Mouse (Mus musculus) cerebellum, adult 11-12 months (tissue): Measurements from ENCODE around the gene Utf1.

ENCODE experiments used
- DNase-seq: peaks from one replicate; pipeline ENCODE4 v3.0.0; 2022

Utf1 gene

DNA sequence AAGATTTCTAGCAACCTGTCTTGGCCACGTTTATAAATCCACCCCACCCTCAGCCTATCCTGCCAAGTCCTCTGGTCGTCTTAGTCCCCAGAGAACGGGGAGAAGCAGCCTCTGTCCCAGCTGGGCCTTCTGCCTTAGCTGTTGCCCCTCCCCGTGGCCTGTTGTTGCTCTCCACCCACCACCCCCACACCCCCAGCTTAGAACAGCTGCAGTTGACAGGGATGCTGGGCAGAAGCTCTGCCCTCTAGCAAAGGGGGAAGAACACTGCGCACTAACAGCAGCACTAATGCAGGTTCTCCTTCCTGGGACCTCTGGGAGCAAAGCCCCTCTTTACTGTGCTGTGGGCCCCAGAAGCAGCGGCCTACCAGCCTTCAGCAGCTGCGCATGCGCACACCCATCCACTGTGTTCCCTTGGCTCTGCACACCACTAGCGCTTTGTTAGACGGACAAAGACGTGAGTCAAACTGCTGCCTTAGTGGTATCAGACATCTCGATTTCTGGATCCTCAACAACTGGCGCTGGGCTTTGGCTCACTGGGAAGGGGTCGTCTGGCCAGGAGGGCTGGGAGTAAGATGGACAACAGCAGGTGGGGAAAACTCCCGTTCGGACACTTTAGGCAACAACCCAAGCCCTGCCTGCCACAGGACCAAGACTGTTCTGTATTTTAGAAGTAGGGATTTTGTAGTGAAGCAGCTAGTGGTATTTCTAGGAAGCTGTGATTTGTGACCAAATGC lies 2.9 kb upstream of the Utf1 start:
- no peak for DNase-seq

DNA sequence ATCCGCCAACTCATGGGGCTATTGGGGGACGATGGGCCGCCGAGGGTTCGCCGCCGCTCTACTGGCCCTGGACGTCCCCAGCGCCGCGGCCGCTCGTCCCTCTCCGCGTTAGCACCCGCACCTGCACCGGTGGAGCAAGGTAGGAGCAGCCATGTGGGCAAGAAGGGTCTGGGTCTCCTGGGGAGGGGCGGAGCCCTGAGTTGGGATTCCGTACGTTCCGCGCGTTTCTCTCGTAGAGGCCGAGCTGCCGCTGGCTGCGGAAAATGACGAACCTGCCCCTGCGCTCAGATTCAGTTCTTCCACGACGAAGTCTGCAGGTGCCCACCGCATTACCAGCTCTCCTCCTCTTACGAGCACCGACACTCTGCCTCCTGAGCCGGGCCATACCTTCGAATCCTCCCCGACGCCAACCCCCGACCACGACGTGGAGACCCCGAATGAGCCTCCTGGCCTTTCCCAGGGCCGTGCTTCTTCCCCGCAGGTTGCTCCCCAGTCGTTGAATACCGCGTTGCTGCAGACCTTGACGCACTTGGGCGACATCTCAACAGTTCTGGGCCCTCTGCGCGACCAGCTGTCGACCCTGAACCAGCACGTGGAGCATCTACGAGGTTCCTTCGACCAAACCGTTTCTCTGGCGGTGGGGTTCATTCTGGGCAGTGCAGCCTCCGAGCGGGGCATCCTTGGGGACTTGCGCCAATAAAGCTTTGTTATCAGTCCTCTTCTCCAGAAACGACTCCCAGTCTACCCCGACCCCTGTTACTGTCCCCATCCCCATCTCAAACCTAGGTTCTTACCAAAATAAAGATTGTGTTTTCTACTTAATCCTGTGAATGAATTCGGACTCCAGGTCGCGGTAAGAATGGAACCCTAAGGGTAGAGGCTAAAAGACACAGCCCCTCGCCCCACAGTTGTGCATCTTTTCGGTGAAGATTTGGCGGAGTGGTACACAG lies 977 bp downstream of the Utf1 start:
- DNase-seq = no peak

DNA sequence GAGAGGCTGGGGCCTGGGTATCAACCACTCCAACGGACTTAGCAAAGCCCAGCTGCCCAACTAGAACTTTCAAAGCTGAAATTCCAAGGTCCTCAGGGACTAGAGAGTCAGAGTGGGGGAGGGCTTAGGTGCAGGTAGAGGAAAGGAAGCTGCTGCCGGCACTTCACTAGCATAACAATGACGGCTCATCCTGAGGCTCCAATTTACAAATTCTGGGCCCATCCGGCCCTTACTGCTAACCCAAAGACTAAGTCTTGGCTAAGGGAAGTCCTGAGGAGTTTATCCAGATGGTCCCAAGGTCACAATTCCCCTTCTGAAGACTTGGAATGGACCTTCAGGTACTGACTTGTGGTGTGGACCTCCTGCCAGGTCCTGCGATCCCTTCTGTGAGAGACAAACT lies 1.9 kb downstream of the Utf1 start:
- DNase-seq = no peak

DNA sequence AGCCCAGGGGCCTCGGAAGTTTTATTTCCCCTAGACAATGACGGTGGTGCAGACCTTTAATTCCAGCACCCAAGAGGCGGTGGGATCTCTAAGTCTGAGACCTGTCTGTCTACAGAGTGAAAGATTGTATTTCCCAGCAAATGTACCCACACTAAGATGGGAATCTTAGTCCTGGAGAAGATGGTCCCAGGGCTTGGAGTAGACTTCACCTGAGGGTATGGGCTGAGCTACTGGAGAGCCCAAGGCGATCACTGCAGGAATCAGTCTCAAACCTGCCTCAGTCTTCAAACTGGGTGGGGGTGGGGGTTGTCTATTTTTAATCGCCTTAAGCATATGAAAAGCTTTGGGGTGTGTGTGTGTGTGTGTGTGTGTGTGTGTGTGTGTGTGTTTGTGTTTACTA lies 2.4 kb downstream of the Utf1 start:
- no peak for DNase-seq

DNA sequence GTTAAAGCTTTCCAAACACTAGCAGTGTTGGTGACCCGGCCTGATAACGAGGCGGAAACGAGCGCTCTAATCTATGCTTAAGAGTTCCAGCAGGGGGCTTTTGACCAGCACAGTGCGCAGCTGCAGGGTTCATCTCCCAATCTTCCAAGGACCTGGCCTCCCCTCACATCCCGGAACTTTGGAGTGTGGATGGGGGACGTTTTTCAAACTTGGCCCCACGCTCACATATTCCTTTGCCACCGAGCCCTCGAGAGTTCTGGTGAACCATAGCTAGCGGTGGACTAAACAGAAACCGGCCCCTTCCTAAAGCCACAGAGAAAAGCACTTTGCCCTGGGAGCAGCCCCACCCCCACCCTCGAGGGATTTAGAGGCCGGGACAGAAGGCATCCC lies 6.3 kb downstream of the Utf1 start:
- no peak for DNase-seq

DNA sequence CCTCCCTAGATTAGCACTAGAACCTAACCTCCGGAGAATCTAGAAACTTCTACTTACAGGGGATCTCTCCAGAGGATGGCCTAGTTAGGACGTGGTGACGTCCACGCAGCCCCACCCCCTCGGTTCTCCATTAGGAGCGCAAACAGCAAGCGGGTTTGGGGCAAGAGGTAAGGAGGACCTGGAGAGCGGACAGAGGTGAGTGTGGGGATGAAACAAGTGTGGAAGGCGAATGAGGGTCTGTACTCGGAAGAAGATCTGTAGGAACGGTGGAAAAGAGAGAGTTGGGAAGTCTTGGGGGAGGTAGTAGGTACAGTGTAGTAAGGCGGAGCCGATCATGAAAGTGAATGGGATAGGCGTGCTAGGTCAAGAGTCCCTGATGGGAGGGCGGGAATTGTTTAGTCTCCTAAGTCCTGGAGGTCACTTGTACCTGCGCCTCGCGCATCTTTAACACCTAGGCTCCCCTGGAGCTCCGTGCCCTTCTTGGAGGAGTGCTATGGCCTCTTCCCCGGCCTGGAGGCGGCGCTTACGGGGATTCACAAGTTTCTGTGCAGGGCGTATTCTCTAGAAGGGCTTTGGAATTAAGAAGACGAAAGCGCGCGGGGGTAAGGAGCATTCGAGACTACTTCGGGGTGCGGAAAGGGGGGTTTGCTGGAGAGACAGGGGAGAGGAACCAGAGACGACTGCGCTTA lies 6.8 kb downstream of the Utf1 start:
- DNase-seq = no peak

DNA sequence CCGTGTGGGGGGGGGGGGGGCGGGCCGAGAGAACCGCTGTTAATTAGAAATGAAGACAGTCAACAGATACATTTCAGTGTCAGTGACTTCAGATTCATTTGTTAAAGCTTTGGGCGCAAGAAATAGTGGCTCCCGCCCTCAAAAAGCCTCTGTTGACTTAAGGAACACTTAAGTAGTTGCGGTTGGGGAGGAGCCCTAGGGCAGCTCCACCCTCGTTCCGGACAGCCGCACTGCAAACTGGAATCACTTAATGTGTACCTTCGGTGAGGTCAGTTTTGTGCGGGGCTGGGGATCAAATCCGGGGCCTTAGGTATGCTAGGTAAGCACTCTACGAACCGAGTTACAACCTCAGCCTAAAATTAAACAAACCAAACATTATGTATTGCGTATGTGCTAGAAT lies 7.5 kb downstream of the Utf1 start:
- DNase-seq = no peak

DNA sequence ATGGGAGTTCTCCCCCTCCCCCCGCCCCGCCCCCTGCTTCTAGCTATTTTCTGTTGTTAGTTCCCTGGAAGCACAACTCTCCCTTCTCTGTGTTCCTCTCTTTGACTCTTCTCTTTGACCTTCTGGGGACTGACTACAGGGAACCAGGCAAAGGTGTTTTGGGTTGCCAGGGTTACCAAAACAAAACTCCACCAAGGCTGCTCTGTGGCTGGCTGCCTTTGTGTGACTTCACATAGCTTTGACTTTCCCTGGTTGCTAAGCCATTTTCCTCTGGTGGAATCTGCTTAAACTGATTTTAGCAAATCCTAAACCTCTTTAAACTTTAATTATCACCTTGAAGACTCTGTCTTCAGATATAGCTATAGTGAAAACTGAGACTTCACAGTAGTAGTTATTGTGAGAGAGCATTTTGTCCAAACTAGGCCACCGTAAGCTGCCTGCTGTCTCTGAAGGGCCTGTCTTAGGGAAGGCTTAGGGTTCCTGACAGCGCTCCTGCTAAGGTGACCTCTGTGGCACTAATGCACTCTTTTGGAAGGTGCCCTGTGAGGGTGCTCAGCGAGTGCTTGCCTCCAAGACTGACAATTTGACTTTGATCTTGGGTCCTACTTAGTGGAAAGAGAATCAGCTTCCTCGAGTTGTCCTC lies 8.5 kb downstream of the Utf1 start:
- DNase-seq = no peak

DNA sequence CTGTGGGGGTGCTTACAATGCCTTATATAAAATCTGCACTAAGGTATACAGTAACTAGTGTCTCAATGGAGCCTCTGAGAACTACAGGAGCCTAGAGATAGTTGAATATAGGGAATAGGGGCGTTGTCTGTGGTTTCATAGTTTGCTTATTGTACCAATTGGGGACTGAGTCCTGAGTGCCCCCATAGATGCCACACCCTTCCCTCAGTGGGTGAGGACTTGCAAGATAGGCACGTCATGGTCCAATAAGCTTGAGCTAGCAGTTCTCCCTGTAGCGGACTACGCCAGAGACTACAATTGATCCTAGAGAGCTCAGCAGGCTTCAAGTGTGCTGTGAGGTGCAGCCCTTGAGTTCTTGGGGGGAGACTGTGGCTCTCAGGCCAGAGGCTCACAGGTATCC lies 11.9 kb downstream of the Utf1 start:
- DNase-seq = no peak

DNA sequence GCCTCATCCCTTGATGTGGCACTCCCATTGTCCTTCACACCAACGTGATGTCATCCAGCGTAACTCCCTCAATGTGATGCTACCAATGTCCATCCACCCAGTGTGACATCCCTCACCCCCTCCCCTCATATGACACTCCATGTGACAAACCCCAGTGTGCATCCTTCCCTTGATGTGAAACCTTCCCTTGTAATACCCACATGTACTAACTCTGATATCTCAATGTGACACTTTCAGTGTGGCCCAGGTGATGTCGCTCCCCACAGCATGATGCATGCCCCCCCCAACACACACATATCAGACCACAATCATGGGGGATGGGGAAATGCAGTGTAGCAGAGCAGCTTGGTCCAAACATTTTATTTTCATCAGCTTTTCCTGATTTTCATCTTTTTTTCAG lies 13.1 kb downstream of the Utf1 start:
- no peak for DNase-seq

DNA sequence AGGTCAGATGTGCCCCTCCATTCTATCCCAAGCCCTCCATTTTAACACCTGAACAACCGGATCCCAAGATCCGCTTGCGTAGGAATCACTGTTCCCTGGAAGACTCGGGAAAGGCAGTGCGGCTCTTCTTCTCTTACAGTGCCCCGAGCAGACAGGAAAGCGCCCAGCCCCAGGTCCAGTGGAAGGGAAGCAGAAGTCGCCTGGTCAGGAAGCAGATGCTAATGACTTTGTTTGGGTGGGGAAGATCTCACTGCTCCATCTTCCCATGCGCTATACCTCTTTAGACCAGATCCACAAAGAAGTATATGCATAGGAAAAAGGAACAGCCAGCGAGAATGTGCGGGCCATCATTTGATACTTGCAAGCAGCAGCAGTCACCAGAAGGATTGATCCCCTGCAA lies 13.8 kb downstream of the Utf1 start:
- no peak for DNase-seq

DNA sequence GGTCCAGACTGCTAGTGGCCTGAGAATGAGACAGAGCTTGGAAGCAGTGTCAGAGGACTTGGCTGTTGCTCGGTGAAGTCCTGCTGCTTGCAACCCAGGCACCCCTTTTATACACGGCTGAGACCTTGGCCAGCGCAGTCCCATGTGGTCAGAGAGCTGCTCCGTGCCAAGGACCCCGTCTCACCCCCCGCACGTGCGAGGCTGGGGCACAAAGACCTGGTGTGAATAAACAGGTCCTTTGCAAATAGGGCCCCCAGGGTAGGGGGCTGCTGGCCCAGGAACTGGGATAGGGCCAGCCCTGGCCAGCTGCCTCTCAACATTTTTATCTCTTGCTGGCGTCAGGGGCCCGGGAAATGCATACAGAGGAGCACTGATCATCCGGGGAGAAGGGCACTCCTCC lies 14.4 kb downstream of the Utf1 start:
- DNase-seq = no peak

DNA sequence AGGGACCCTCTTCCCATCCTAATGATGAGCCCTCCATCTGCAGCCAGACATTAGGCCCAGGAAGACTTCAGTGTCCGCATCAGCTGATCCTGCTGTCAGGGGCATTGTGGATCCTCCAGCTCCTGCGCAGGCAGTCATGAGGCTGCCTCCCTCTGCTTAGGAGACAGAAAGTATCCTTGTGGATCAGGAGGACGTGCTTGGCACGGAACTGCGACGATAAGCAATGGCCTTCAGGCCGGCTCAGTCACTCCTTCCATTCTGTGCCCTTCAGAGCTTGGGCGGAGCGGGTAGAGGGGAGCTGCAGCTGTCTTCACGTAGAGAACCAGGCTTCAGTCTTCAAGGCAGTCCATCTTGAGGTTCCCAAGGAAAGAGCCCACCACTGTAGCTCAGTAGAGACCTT lies 17.6 kb downstream of the Utf1 start:
- DNase-seq = no peak

DNA sequence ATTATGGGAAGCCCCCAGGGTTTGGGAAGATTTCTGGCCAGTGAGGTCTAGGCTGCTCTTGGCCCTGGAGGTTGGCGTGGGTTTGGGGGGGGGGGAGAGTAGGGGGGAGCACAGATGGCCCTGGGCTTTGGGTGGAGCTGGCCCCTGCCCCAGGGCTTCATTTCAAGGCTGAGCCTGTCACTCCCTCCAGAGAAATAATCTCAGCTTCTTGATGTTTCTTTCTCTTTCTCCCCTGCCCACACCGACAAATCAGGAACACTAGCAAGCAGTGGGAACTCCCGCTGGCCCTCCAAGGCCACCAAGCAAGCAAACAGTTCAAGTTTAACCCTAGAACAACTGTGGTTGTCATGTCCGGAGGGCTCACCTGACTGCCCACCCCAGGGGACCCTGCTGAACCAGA lies 20.2 kb downstream of the Utf1 start:
- DNase-seq = no peak

DNA sequence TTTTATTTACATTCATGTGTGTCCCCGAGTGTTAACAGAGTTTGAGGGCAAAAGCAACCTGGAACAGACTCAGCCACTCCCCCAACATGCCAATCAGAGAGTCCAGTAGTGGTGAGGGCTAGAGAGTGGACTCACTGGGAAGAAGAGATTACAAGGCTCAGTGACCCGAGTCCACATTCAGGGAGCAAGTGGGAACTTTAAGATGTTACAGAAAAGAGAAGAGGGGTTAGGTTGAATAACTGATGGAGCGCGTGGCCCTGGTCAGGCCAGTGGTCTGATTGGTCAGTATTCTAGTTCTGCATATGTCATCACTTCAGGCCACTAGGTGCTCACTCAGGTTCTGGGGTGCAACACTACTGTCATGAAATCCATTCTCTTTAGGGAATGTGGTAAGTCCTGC lies 23.6 kb downstream of the Utf1 start:
- no peak for DNase-seq

DNA sequence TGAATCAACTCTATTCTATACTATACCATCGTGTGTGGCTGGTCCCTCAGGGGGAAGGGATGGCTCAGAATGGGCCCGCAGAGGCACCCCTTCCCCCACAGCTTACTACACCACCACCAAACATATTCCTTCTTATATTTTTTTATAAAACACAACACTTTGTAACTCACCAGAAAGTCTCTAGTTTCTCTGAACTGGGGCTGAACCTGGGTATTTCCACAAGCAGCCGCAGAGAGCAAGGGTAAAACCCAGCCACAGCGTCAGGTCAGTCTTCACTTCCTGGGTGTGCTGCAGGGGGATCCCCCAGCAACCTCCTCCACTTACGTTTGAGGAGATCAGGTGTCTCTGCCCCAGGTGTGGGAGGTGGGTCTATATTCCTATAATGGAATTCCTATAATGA lies 24.8 kb downstream of the Utf1 start:
- DNase-seq = no peak

DNA sequence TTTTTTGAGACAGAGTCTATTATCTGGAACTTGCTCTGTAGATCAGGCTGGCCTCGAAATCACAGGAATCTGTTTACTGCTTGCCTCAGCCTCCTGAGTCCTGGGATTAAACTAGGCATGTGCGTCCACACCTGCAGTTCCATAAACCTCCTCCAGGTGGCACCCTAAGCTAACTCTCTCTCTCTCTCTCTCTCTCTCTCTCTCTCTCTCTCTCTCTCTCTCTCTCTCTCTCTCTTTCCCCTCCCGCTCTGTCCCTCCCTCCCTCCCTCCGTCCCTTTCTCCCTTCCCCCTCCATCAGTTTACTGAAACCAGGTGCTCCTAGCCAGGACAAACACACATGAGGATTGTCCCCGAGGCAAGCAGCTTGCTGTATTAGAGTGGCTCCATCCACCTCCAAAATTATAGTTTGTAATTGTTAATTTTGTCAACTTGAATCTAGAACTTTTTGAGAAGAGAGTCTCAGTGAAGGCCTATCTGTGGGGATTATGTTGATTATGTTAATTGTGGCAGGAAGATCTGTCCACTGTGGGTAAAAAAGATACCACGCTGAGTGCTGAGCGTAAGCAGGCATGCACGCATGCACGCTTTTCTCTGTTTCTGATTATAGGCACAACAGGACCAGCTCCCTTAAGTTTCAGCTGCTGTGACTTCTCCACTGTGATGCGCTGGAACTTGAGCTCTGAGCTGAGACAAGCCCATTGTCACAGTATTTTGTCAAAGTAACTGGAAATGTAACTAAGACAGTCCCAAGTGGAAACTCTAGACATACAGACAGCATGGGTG lies 25.9 kb downstream of the Utf1 start:
- DNase-seq = peak; percentile 68

DNA sequence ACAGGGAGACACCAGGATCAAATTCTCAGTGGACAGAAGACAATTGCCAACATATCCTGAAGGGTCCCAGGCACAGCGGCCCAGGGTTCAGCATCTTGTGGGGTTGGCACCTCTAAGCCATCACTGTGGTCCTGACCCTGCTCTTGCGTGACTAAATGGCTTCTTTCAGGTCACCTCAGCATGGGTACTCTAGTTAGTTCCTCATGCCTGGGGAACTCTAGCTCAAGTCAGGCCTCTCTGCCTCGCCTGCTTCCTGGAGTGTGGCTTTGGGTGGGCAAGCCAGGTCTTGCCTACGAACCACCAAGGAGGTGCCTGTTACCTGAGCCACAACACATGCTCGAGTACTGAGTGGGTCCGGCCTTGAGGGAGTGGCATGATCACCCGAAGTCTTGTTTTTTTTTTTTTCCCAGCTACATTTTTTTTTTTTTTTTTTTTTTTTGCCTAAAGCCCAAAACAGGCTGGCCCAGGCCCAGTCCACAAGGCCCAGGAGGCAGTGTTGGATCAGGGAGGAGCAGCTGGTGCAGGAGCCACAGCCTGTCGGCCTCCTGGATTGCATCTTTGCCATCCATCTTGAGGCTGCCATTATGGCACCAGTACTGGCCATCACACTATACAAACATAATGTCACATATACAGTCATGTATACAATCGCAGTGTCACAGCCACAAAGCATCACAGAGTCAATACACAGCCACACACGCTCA lies 26.8 kb downstream of the Utf1 start:
- no peak for DNase-seq

DNA sequence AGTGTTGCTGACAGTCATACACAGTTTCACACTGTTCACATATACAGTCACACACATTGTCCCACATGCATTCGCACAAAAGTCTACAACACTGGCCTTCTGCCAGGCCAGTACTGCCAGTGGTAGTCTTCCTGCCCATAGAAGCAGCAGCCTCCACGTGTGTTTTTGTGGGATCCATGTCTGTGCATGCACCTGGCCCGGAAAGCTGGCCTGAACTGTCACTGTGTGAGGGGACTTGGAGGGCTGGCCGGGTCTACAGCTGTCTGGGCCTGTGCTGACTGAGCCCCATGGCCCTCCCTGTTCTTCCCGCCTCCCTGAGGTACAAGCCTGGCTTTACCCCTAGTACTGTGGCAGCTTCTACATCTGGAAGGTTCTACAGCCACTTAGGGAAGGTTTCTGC lies 27.4 kb downstream of the Utf1 start:
- DNase-seq = no peak

DNA sequence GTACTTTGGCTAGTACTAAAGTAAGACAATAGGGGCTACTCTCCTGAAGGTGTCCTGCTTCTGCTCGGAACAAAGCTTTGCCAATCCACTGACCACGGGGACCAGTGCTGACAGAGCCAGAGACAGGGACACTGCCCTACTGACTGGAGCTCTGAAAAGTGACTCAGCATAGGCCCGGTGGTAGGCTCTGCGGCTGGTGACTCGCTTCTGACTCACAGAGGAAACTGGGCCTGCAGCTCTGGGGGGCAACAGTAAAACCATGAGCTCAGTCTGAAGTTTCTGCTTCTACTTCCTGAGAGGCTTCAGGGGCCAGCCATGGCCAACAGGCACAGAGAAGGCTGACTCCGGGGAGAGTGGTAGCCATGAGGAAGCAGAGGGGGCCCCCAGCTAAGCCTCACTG lies 27.8 kb downstream of the Utf1 start:
- no peak for DNase-seq

DNA sequence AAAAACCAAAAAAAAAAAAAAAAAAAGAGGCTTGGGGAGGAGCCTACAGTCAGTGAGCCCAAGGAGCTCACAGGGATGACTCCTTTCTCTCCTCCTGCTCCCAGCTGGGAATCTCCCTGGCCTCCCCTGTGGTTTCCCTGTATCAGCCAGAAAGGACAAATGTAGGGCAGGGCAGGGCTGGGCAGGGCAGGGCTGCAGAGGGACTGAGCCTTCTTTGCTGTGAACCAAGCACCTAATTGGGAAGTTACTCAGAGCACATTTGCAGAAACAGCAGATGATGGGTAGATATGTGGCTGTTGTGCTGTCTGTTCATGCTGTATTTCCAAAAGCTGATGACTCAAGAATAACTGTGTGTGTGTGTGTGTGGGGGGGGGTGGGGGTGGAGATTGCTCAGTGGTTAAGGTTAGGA lies 29.3 kb downstream of the Utf1 start:
- no peak for DNase-seq

DNA sequence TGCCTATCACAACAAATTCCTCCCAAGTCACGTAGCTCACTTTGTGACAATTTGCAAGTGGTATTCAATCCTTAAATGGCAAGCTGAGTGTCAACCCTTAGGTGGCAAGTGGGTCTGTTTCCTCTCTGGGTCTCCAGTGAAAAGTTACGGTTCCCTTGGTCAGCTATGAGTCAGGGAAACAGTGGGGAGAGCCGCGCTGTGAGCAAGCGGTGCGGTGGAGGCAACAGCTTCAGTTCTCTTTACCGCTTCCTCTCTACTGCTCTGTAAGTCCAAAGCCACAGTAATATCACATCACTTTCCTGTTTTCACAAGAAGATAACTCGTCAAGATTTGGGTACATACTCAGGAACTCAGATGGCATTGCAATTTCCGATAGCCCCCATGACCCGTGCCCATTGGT lies 30.7 kb downstream of the Utf1 start:
- DNase-seq = no peak
